Mouse (Mus musculus) intestine, embryonic 14.5 days (tissue): Measurements from ENCODE around the gene Taok1. TPM values are rescaled to one million over a fixed set of nuclear protein-coding genes. Genes with fewer than 3 reads are reported as not detected.

Source experiments
- ATAC-seq: fragments of 200-750 bp; cut with Nextera tagmentation; replicated peaks from 2 replicates; pipeline ENCODE4 v1.8.0; 2017; ENCODE audit warnings: low read depth, moderate number of reproducible peaks, moderate TSS enrichment, moderate library complexity; ENCODE audit not compliant: low FRiP score, low TSS enrichment
- DNase-seq: peaks from one replicate; pipeline ENCODE4 v3.0.0-alpha.2; 2018; ENCODE audit warnings: low spot score
- H3K27ac ChIP-seq: fragments of 300-500 bp; sonication (generic); 2 replicates; pipeline ENCODE4 v1.5.1; 2014; ENCODE audit warnings: low read depth, mild to moderate bottlenecking, control low read depth
- H3K27me3 ChIP-seq: fragments of 300-500 bp; sonication (generic); replicated peaks from 2 replicates; pipeline ENCODE4 v1.6.1; 2014; ENCODE audit warnings: low read length, control low read depth; ENCODE audit not compliant: control insufficient read depth, insufficient read depth
- H3K36me3 ChIP-seq: fragments of 300-500 bp; sonication (generic); 2 replicates; pipeline ENCODE4 v1.6.1; 2014; ENCODE audit warnings: low read length, control low read depth; ENCODE audit not compliant: control insufficient read depth, insufficient read depth
- H3K4me1 ChIP-seq: fragments of 300-500 bp; sonication (generic); replicated peaks from 2 replicates; pipeline ENCODE4 v1.6.1; 2014; ENCODE audit warnings: low read length, control low read depth, mixed read lengths; ENCODE audit not compliant: control insufficient read depth, insufficient read depth
- H3K4me2 ChIP-seq: fragments of 300-500 bp; sonication (generic); 2 replicates; pipeline ENCODE4 v1.6.1; 2014; ENCODE audit warnings: low read length
- H3K4me3 ChIP-seq: fragments of 300-500 bp; sonication (generic); 2 replicates; pipeline ENCODE4 v1.5.1; 2014; ENCODE audit warnings: low read depth, low read length, control low read depth, mixed read lengths
- H3K9ac ChIP-seq: fragments of 300-500 bp; sonication (generic); 2 replicates; pipeline ENCODE4 v1.6.1; 2014; ENCODE audit warnings: mild to moderate bottlenecking, low read length
- H3K9me3 ChIP-seq: fragments of 300-500 bp; sonication (generic); 2 replicates; pipeline ENCODE4 v1.6.1; 2016; ENCODE audit warnings: low read length, control low read depth; ENCODE audit not compliant: control insufficient read depth
- WGBS: fragments of 180-500 bp; shearing (Covaris S2); extraction: QIAGEN DNeasy Blood & Tissue Kit; methylation state at CpG from one replicate; pipeline ENCODE4 v1.1.7; 2014; 5-methylcytosine and 5-hydroxymethylcytosine counted together
- polyA plus RNA-seq: library from polyadenylated mRNA; unstranded; fragments of >200 nt; fragmentation: Nextera tagmentation; extraction: Ambion mirVana; gene quantifications from 2 replicates; pipeline ENCODE4 v1.2.1, GENCODE M21; 2014

Gene Taok1
- polyA plus RNA-seq, 1 experiment from 2014 or later, result 19.7 TPM

GRCm38 (mm10) chr11:77506941-77507340 is 100.7 kb downstream of the Taok1 start:
- DNase-seq (no peak), ATAC-seq (no peak)
- Histone ChIP-seq H3K4me2 (no peak overlapping the region), H3K4me3 (no peak overlapping the region), H3K9me3 (no peaks in the 10 kb centered on the region), H3K36me3 (peaks cover 68% of the 10 kb centered on the region), H3K27me3 (no peaks in the 10 kb centered on the region), H3K9ac (no peak overlapping the region), H3K27ac (no peak overlapping the region), H3K4me1 (peaks cover 5% of the 10 kb centered on the region; the same call in 1 of the 2 replicates)
- 84% methylated on average over 6 of the region's 6 CpGs for WGBS

- Histone ChIP-seq H3K4me2 (no peak overlapping the region), H3K4me3 (no peak overlapping the region), H3K27ac (no peak overlapping the region), H3K4me1 (peaks cover 5% of the 10 kb centered on the region; the same call in 1 of the 2 replicates), H3K9ac (no peak overlapping the region), H3K27me3 (no peaks in the 10 kb centered on the region), H3K9me3 (no peaks in the 10 kb centered on the region), H3K36me3 (peaks cover 74% of the 10 kb centered on the region)
- 87% methylated on average over 14 of the region's 14 CpGs for WGBS
- no peak for ATAC-seq
- no peak for DNase-seq
Measured at GRCm38 (mm10) chr11:77506273-77506672, 101.3 kb downstream of the Taok1 start.

- 91% methylated on average over 22 of the region's 22 CpGs for WGBS
Measured at GRCm38 (mm10) chr11:77505291-77505980, 102.2 kb downstream of the Taok1 start.

GRCm38 (mm10) chr11:77504377-77504776 is 103.2 kb downstream of the Taok1 start:
- WGBS, result 94% methylated on average over 19 of the region's 19 CpGs
- DNase-seq, result no peak
- Histone ChIP-seq H3K9ac (no peak overlapping the region), H3K4me2 (no peak overlapping the region), H3K4me3 (no peak overlapping the region), H3K27me3 (no peaks in the 10 kb centered on the region), H3K9me3 (no peaks in the 10 kb centered on the region), H3K27ac (no peak overlapping the region), H3K4me1 (peaks cover 5% of the 10 kb centered on the region), H3K36me3 (peaks cover 88% of the 10 kb centered on the region)
- ATAC-seq, result no peak

More at GRCm38 (mm10) chr11:77505291-77505980, 102.2 kb downstream of the Taok1 start:
- DNase-seq (no peak), ATAC-seq (no peak)
- no peaks in the 10 kb centered on the region for H3K9me3 ChIP-seq
- H3K4me2 ChIP-seq, result no peak overlapping the region
- H3K27me3 ChIP-seq, result no peaks in the 10 kb centered on the region
- peaks cover 5% of the 10 kb centered on the region for H3K4me1 ChIP-seq
- H3K9ac ChIP-seq, result no peak overlapping the region
- no peak overlapping the region for H3K4me3 ChIP-seq
- no peak overlapping the region for H3K27ac ChIP-seq
- peaks cover 83% of the 10 kb centered on the region for H3K36me3 ChIP-seq

- H3K27ac ChIP-seq, result no peak overlapping the region
- no peak overlapping the region for H3K4me2 ChIP-seq
- DNase-seq (no peak), ATAC-seq (no peak)
- no peaks in the 10 kb centered on the region for H3K27me3 ChIP-seq
- 68% methylated on average over 3 of the region's 3 CpGs for WGBS
- no peak overlapping the region for H3K9ac ChIP-seq
- H3K4me3 ChIP-seq, result no peak overlapping the region
- H3K36me3 ChIP-seq, result peaks cover 87% of the 10 kb centered on the region
- peaks cover 4% of the 10 kb centered on the region for H3K4me1 ChIP-seq
- no peaks in the 10 kb centered on the region for H3K9me3 ChIP-seq
Measured at GRCm38 (mm10) chr11:77503511-77503910, 104.1 kb downstream of the Taok1 start.

GRCm38 (mm10) chr11:77502481-77502880 is 105.1 kb downstream of the Taok1 start:
- DNase-seq (no peak), ATAC-seq (no peak)
- peaks cover 85% of the 10 kb centered on the region for H3K36me3 ChIP-seq
- no peaks in the 10 kb centered on the region for H3K9me3 ChIP-seq
- no peak overlapping the region for H3K9ac ChIP-seq
- peaks cover 2% of the 10 kb centered on the region for H3K4me1 ChIP-seq
- H3K4me2 ChIP-seq, result no peak overlapping the region
- no peak overlapping the region for H3K27ac ChIP-seq
- H3K4me3 ChIP-seq, result no peak overlapping the region
- no peaks in the 10 kb centered on the region for H3K27me3 ChIP-seq
- 79% methylated on average over 6 of the region's 6 CpGs for WGBS

GRCm38 (mm10) chr11:77501971-77502370 is 105.6 kb downstream of the Taok1 start:
- WGBS, result 93% methylated on average over 4 of the region's 4 CpGs
- H3K27me3 ChIP-seq, result no peaks in the 10 kb centered on the region
- H3K27ac ChIP-seq, result no peak overlapping the region
- H3K9me3 ChIP-seq, result no peaks in the 10 kb centered on the region
- no peak overlapping the region for H3K4me2 ChIP-seq
- peaks cover 80% of the 10 kb centered on the region for H3K36me3 ChIP-seq
- DNase-seq (no peak), ATAC-seq (no peak)
- H3K9ac ChIP-seq, result no peak overlapping the region
- H3K4me3 ChIP-seq, result no peak overlapping the region
- peaks cover 8% of the 10 kb centered on the region for H3K4me1 ChIP-seq

GRCm38 (mm10) chr11:77501392-77501791 is 106.2 kb downstream of the Taok1 start:
- ATAC-seq, result no peak
- Histone ChIP-seq H3K36me3 (peaks cover 74% of the 10 kb centered on the region), H3K9me3 (no peaks in the 10 kb centered on the region), H3K27ac (no peak overlapping the region), H3K4me2 (no peak overlapping the region), H3K4me1 (peaks cover 10% of the 10 kb centered on the region), H3K27me3 (no peaks in the 10 kb centered on the region), H3K9ac (no peak overlapping the region), H3K4me3 (no peak overlapping the region)
- 20% methylated on average over 5 of the region's 5 CpGs for WGBS
- peak; percentile 84 for DNase-seq
